Mouse (Mus musculus): ENCODE measurements around the gene Ppp6r3.
"Not testable (repeated sequence)": the region's sequence is repeated elsewhere in the genome, so short reads cannot be mapped to it uniquely, and the experiment has no call there.

The Ppp6r3 gene

DNA sequence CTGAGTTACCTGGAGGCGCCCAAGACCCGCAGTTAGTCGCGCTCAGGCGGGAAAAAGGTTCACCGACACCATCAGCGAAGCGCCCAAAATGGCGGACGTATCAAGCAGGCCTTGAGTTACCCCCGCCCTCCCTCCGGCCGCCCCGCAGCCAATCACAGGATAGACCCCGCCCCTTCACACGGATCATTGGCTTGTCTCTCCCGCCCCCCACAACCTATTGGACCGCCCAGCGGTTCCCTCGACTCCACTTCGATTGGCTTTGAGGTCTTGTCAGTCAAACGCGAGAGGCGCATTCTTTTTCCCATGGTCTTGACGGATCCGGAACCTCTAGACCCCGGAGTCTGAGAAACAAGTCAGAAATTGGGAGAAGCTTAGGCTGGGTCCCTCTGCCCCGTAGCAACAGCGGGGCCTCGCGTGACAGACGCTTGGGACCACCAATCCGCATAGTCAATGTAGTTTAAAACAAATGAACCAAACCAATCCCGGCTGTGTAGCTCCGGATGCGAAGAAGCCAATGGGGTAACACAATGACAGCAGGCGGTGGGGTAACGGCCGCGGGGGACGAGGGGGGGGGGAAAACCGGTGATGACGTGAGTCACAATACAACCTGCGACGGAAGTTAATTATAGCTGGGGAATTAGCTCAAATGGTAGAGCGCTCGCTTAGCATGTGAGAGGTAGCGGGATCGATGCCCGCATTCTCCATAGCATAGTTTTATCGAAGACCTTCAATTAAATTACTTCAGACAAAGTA lies at the start of gene Ppp6r3:
Gene Ppp6r3, minus strand, starts transcription at position 118 of the 753 bp plus-strand sequence.
- peak; percentile 96 for DNase-seq (ENCODE audit: low read depth, low spot score)

DNA sequence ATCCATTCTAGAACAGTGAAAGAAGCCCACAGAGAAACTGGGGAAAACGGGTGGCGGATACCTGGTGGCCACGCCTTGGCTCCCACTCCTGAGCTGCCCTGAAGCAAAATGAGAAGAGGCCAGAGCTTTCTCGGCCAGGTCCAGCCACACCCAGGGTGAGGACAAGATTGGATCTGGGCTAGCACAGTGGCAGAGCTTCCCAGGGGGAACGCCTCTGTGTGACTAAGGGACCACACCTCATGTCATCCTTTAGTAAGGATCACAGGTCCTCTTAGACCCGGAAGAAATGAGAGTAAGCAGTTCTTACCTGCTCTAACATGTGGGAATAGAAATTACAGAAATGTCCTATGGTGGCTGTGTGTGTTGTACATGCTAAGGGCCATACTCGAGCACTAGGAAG lies 49.6 kb upstream of the Ppp6r3 start:
- no peak for DNase-seq (ENCODE audit: low read depth, low spot score)

DNA sequence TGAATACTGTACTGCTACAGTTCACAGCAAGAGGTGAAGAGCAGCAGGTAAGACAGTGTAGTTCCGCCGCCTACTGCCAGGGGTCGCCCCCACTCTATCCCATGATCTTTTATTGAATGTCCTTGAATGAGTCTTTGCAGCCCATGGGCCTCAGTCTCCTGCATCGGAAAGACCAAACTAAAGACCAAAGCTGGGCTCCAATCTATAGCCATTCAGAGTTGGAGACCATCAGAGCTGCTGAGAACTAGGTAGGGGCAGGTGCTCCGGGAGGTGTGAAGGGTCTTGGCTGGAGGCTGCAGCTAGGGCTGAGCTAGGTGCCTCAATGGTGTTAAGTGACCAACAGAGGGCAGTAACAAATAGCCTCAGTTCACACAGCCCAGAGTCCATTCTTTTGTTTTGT lies 48.3 kb upstream of the Ppp6r3 start:
- DNase-seq (ENCODE audit: low read depth, low spot score), result no peak

DNA sequence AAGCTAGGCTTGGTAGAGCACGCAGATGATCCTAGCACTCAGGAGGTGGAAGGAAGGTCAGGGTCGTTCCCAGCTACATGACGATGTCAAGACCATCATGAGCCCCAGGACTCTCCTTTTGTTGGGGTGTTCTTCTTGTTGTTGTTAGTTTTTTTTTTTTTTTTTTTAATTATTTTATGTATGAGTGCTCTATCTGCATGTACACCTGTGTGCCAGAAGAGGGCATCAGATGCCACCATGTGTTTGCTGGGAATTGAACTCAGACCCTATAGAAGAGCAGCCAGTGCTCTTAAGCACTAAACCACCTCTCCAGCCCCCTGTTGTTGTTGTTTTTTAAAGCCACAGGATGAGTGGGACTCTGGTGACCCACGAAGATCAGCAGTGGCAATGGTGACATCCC lies 47.7 kb upstream of the Ppp6r3 start:
- DNase-seq (ENCODE audit: low read depth, low spot score), result no peak

DNA sequence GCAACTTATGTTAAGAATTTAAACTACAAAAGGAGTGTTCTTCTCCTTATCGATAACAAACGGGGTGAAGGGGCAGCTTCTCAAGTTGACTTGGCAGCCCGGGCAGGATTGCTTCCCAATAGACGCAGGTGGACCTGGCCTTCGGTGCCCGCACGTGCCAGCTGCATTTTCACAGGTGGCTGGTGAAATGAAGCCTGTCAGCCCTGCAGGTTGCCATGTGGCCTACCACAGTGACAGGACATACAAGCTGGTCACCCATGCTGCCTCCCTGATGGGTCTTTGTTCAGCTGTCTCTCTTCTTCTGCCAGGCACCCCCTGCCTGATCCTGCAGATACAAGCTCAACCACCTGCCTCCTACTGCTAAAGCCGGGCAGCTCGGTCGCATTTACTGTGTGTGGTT lies 45.3 kb upstream of the Ppp6r3 start:
- no peak for DNase-seq (ENCODE audit: low read depth, low spot score)

DNA sequence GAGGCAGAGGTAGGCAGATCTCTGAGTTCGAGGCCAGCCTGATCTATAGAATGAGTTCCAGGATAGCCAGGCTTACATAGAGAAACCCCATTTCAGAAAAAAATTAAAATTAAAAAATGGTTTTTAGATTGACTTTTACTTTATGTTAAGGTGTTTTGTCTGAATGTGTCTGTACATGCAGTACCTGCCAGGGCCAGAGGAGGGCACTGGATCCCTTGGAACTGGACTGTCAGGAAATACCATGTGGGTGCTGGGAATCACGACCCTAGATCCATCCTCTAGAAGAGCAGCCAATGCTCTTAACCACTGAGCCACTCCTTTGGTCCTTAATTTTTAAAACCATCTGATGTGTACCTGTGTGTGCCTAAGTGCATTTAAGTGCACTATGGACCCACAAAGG lies 43.8 kb upstream of the Ppp6r3 start:
- no peak for DNase-seq (ENCODE audit: low read depth, low spot score)

DNA sequence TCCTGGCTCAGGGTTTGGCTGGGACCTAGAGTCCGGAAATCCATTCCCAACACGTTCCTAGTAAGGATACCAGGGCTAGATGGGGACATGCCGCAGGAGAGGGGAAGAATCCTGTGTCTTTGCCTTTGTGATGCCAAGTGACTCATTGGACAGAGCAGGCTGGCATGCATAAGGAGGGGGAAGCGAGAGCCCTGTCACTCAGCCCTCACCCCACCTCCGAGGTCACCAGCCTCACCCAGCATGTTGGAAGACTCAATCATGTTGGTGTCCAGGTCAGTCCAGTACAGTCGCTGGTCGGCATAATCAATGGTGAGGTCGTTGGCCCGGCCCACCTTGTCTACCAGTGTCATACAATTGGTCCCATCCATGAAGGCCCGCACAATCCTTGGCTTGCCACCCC lies 38.4 kb upstream of the Ppp6r3 start:
- no peak for DNase-seq (ENCODE audit: low read depth, low spot score)

DNA sequence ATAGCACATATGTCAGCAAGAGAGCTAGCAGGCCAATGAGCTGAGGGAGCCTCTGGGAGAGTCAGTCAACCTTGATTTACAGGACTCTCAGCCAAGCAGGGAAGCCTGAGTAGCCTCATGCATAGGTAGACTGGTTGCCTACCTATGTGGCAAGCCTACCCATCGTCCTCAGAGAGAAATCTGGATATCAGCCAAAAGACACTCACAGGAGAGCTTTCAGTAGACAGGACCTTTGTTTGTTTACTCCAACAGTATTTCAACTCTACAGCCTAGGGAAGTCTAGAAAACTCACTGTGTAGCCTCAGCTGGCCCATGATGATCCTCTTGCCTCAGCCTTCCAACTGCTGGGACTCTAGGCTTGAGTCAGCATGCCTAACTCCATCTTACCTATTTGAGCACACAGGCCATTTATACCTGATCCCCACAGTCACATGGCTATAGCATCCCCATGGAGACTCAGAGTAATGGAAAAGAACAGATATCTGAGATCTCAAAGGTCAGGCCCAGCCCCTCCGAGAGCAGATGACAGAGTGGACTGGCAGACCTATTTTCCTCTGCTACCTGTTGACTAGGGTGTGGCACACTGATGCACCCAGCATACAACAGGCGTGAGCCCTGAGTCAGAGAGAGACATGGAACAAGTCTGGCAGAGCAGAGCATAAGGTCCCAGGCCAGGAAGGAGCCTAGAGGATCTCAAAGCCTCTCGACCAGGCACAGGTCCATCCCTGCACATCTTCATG lies 37.2 kb upstream of the Ppp6r3 start:
- no peak for DNase-seq (ENCODE audit: low read depth, low spot score)

DNA sequence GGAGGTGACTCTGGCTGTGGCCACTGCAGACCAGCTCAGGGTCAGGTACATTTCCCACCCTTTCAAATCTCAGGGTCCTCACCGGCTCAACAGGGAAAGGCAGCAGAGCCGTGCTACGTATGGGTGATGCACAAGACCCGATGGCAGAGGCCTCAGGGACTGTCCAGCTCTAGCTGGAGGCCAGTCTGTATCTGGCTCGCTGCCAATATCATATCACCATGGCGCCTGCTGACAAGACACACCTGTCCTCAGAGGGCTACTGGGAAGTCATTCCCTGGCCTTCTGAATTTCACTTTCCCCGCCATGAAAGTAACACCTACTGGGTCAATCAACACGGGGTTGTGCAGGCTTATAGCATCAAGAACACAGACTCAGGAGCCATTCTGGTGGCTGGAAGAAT lies 36.2 kb upstream of the Ppp6r3 start:
- no peak for DNase-seq (ENCODE audit: low read depth, low spot score)

DNA sequence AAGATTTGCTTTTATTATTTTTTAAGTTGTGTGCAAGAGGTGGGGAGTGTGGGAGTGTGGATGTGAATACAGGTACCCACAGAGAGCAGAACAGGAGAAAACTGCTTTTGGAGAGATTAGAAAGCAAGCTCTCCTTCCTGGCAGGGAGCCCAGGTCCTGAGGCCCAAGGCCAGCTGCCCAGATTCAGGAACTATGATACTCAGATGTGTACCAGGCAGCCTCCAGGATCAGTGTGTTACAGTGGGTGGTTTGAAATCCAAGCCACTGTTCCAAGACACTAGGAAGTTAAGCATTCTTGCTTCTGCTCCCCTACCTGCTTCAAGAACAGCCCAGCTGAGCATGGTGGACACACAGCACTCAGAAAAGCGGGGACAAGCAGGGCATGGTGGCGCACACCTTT lies 35.3 kb upstream of the Ppp6r3 start:
- no peak for DNase-seq (ENCODE audit: low read depth, low spot score)

DNA sequence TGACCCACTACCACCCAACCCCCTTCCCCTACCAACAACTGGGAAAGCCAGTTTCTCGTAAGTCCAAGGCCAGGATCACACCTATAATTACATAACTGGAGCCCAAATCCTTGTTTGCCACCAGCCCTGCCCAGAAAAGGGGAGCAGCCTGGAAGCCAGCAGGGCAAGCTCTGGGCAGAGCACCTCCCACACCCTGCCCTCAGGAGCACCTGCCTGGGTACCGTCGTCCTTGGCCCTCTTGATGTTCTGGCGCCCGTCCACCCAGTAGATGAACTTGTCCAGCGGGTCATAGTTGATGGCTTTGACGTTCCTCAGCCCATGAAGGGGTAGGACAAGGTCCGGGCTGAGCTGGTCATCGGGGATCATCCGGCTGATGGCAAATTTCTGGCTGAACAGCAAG lies 34.3 kb upstream of the Ppp6r3 start:
- DNase-seq (ENCODE audit: low read depth, low spot score), result no peak

DNA sequence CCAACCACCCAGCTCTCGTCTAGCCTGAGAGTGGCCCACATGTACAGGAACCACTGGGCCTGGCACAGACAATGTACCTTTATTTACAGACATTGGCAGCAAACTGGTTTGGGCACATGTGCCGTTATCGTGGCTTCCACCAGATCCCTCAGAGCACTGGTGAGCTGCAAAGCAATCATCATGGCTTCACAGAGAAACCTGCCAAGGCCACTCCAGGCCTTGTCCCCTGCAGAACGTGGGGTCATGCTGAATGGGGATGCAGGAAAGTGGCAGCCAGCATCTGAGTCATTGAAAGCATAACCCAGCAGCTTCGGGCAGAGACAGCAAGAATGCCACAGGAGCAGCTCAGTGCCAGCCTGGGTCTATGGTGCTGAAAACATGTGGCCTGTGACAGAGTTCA lies 18.8 kb upstream of the Ppp6r3 start:
- DNase-seq (ENCODE audit: low read depth, low spot score), result no peak

DNA sequence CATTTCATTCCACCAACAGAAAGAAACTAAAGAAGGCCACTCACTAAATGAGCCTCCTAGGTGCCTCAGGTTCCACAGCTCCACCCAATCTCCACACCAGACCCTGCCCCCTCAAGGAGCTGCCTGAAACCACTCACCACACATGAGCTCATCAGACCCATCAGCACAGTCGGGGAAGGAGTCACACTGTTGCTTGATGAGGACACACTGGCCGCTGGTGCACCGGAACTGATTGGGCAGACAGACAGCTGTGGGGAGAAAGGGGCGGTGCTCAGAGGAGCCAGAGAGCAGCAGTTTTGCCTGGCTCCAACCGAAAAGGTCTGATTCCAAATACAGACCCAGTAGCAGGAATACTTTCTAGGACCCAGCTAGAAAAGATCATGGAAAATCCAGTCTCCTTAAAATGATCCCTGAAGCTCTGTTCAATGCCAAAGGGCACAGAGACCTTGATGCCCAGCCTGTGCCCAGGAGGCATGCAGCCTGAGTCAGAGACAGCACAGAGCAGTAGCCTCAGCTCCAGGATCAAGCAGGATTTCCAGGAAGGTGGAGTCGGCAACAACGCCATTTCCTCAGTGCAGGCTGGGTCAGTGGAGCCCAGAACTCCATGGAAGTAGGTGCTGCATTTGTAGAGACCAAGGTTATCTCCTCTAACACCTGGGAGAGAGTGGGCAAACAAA lies 18.0 kb upstream of the Ppp6r3 start:
- no peak for DNase-seq (ENCODE audit: low read depth, low spot score)

DNA sequence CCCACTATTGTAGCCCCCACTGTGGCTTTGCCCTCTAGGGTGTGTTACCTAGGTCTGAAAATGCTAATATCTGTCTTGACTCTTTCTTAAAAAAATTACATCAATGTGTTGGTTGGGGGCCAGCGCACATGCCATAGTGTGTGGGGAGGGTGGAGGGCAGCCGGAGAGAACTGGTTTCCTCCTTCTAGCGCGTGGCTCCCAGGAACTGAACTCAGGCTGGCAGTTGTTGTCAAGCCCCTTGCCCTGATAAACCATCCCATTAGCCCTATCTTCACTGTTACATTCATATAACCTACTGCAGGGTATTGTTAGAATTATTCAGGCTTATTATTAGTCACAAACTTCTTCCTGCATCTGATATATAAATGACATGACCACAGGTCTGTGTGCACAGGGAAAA lies 14.4 kb upstream of the Ppp6r3 start:
- DNase-seq (ENCODE audit: low read depth, low spot score), result no peak

DNA sequence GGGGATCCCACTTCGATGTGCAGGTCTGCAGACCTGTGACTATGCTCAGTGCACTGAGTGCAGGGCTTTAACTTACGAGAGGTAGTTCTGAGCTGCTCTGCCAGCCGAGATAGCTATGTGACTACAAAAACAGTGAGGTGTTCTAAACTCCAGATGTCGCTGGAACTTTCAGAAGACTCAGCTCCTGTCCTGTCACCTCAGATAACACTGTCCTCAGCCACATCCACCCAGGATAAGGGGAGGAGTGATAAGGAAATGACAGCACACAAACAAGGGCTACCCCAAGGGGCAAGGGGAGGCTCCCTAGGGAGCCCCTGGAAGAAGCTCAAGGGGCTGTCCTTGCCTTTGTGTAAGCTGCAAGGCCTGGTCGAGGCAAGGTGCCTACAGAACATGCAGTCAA lies 14.0 kb upstream of the Ppp6r3 start:
- no peak for DNase-seq (ENCODE audit: low read depth, low spot score)

DNA sequence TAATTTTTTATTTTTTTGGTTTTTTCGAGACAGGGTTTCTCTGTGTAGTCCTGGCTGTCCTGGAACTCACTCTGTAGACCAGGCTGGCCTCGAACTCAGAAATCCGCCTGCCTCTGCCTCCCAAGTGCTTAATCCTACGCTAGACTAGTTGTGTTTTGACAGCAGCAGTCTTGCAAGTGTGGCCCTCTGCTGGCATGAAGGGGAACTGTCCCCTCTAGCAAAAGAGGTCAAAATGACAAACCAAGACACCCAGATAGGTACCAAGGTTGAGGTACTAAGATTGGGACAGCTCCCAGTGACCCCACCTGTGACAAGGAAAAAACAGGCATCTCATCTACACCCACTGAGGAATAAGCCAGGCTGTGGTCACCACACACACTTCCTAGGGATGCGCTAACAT lies 12.2 kb upstream of the Ppp6r3 start:
- DNase-seq (ENCODE audit: low read depth, low spot score), result not testable (repeated sequence)

DNA sequence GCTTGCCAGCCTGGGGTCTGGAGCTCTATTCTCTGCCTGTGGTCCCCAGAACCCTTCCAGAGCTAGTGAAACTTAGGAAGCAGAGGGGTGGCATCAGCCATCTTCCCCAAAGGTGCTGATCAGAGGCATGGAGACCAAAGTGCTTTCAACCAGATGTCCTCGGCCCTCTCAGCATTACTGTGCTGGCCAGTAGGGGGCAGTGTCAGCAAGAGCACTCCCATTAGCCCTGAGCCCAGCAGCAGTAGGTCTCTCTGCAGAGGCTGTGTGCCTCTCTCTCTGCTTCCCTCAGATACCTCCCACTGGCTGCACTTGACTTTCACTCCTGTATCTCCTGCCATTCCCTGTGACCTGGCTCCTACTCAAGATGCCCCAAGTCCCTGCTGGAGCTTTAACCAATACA lies 11.0 kb upstream of the Ppp6r3 start:
- no peak for DNase-seq (ENCODE audit: low read depth, low spot score)

DNA sequence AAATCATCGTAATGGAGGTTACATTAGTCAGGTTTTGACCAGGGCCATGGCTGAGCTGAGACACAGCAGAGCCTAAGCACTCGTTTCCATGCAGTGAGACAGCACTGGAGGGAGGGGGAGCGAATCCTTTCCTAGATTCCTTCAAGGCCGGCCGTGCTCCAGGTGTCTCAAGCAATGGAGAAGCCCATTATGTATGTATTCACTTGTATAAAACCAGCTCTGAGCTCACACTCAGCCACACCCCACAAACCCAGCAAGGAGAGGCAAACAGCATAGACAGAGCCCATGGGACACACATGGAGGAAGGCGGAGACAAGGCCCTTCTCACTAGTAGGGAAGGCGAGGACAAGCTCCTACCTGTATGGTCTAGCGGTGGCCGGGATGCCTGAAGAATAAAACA lies 10.5 kb upstream of the Ppp6r3 start:
- no peak for DNase-seq (ENCODE audit: low read depth, low spot score)

DNA sequence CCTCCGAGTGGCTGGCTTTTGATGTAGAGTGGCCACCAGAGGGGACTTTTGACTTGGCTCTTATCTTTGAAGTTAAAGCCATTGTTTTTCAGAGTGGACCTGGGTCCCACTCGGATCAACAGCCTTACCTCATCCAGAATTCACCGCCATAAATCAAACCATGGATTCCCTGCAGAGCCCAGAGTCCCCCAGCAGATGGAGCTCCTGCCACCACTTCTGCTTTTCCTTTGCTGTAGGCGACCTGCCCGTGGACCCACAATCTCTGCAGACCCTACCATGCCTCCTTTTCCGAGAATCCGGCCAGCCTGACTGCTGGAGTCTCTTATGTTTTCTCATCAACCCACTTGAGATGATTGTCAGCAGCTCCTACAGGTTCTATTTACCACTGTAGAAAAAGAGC lies 5.8 kb upstream of the Ppp6r3 start:
- peak; percentile 28 for DNase-seq (ENCODE audit: low read depth, low spot score)

DNA sequence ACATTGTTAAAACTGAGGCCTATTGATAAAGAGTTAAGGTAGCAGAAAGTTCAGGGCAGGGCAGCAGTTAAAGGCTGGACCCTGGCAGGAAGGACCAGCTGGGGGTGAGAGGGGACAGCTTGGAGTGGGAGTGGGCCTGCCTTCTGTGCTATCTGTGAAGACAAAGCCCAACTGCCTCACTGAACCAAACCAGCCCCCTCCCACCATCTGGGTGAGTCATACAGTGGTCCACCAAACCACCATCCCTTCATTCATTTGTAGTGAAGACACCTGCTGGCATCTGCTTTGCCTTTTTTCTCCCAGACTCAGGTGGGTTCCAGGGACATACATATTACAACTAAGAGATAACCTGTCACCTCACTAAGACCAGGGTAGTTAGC lies 2.4 kb upstream of the Ppp6r3 start:
- no peak for DNase-seq (ENCODE audit: low read depth, low spot score)

DNA sequence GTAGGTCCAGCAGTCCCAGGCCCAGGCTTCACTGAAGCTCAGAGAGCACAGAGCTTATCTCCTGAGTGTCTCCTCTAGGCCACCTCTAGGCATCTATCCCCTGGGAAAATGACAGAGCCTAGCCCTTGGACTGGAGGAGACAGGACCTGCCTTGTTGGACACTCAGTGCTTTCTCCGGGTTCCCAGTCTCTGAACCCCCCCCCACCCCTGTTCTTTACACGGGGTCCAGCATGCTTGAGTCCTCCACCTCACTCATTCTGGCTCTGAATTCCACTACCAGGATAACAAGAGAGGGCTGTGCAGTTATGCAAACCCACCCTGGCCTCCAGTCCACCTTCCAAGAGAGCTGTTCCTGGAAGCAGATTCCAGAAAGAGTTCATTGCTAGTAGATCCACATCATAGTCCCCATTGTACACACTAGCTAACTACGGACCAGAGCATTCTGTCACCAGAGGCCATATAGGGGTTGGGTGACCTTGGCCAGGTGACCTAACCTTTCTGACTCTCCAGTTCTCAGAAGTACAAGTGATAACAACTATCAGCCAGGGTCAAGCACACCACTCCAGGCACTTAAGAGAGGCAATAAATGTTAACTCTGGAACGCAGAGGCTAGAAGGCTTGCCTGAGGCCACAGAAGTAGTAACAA lies 1.8 kb upstream of the Ppp6r3 start:
- DNase-seq (ENCODE audit: low read depth, low spot score), result no peak
